Mouse (Mus musculus): ENCODE measurements at regions not wholly inside any gene's neighbourhood (a gene's known extent, or its start where the extent isn't known, plus 50 kb on each side); places are given as distances from the start of the nearest gene placed in this dataset.

GRCm38 (mm10) chr3:35372276-35372675 is 381.6 kb upstream of the Atp11b start:
- Histone ChIP-seq H3K79me2 (replicated peaks; ENCODE audit: control insufficient read depth, insufficient read depth, low read length) (no peaks in the 10 kb centered on the region), H3K36me3 (ENCODE audit: control insufficient read depth, insufficient read depth, low read length) (no peaks in the 10 kb centered on the region), H3K9ac (ENCODE audit: low read depth, low read length) (no peak overlapping the region), H3K27me3 (ENCODE audit: control insufficient read depth, insufficient read depth, low read length) (no peaks in the 10 kb centered on the region), H3K4me3 (no peak overlapping the region), H3K27ac (no peak overlapping the region), H3K4me1 (ENCODE audit: control insufficient read depth, insufficient read depth, low read length) (no peaks in the 10 kb centered on the region)
- TF ChIP-seq EP300 (IDR thresholded peaks at IDR 0.05; ENCODE audit: insufficient read depth, low read depth, low read length): no peak
- TF ChIP-seq POLR2A (IDR thresholded peaks at IDR 0.05; ENCODE audit: insufficient read depth, low read depth, low read length): no peak
- TF ChIP-seq CTCF (IDR thresholded peaks at IDR 0.05): no peak
- intact Hi-C loops (cut with DNase I): no loop called here
- WGBS: 82% methylated on average over 1 of the region's 1 CpGs
- DNase-seq: no peak

GRCm38 (mm10) chr3:35387386-35387785 is 366.5 kb upstream of the Atp11b start:
- no peaks in the 10 kb centered on the region for H3K27me3 ChIP-seq (ENCODE audit: control insufficient read depth, insufficient read depth, low read length)
- no peaks in the 10 kb centered on the region for H3K79me2 ChIP-seq (replicated peaks; ENCODE audit: control insufficient read depth, insufficient read depth, low read length)
- no peak overlapping the region for H3K4me3 ChIP-seq
- no peak for DNase-seq
- intact Hi-C loops (cut with DNase I): no loop called here
- TF ChIP-seq EP300 (IDR thresholded peaks at IDR 0.05; ENCODE audit: insufficient read depth, low read depth, low read length) (no peak), CTCF (IDR thresholded peaks at IDR 0.05) (no peak), POLR2A (IDR thresholded peaks at IDR 0.05; ENCODE audit: insufficient read depth, low read depth, low read length) (no peak)
- WGBS: 54% methylated on average over 5 of the region's 5 CpGs
- no peak overlapping the region for H3K9ac ChIP-seq (ENCODE audit: low read depth, low read length)
- no peaks in the 10 kb centered on the region for H3K36me3 ChIP-seq (ENCODE audit: control insufficient read depth, insufficient read depth, low read length)
- no peaks in the 10 kb centered on the region for H3K4me1 ChIP-seq (ENCODE audit: control insufficient read depth, insufficient read depth, low read length)
- H3K27ac ChIP-seq: no peak overlapping the region

- intact Hi-C loops (cut with DNase I): no loop called here
- DNase-seq: no peak
- no peaks in the 10 kb centered on the region for H3K36me3 ChIP-seq (ENCODE audit: control insufficient read depth, insufficient read depth, low read length)
- H3K9ac ChIP-seq (ENCODE audit: low read depth, low read length): no peak overlapping the region
- H3K4me1 ChIP-seq (ENCODE audit: control insufficient read depth, insufficient read depth, low read length): no peaks in the 10 kb centered on the region
- H3K79me2 ChIP-seq (replicated peaks; ENCODE audit: control insufficient read depth, insufficient read depth, low read length): no peaks in the 10 kb centered on the region
- H3K27me3 ChIP-seq (ENCODE audit: control insufficient read depth, insufficient read depth, low read length): no peaks in the 10 kb centered on the region
- TF ChIP-seq CTCF (IDR thresholded peaks at IDR 0.05) (no peak), EP300 (IDR thresholded peaks at IDR 0.05; ENCODE audit: insufficient read depth, low read depth, low read length) (no peak), POLR2A (IDR thresholded peaks at IDR 0.05; ENCODE audit: insufficient read depth, low read depth, low read length) (no peak)
- no peak overlapping the region for H3K4me3 ChIP-seq
- H3K27ac ChIP-seq: no peak overlapping the region
- WGBS: 92% methylated on average over 2 of the region's 2 CpGs
Measured at GRCm38 (mm10) chr3:35392657-35393056, 361.2 kb upstream of the Atp11b start.

- Histone ChIP-seq H3K4me3 (no peak overlapping the region), H3K36me3 (ENCODE audit: control insufficient read depth, insufficient read depth, low read length) (no peaks in the 10 kb centered on the region), H3K4me1 (ENCODE audit: control insufficient read depth, insufficient read depth, low read length) (no peaks in the 10 kb centered on the region), H3K27ac (no peak overlapping the region), H3K79me2 (replicated peaks; ENCODE audit: control insufficient read depth, insufficient read depth, low read length) (no peaks in the 10 kb centered on the region), H3K27me3 (ENCODE audit: control insufficient read depth, insufficient read depth, low read length) (no peaks in the 10 kb centered on the region), H3K9ac (ENCODE audit: low read depth, low read length) (no peak overlapping the region)
- no peak for TF ChIP-seq EP300 (IDR thresholded peaks at IDR 0.05; ENCODE audit: insufficient read depth, low read depth, low read length)
- TF ChIP-seq CTCF (IDR thresholded peaks at IDR 0.05): no peak
- TF ChIP-seq POLR2A (IDR thresholded peaks at IDR 0.05; ENCODE audit: insufficient read depth, low read depth, low read length): no peak
- intact Hi-C loops (cut with DNase I): no loop called here
- DNase-seq: no peak
- 81% methylated on average over 6 of the region's 6 CpGs for WGBS
Measured at GRCm38 (mm10) chr3:35400213-35400612, 353.7 kb upstream of the Atp11b start.

- intact Hi-C loops (cut with DNase I): no loop called here
- Histone ChIP-seq H3K79me2 (replicated peaks; ENCODE audit: control insufficient read depth, insufficient read depth, low read length) (no peaks in the 10 kb centered on the region), H3K4me1 (ENCODE audit: control insufficient read depth, insufficient read depth, low read length) (no peaks in the 10 kb centered on the region), H3K27ac (no peak overlapping the region), H3K27me3 (ENCODE audit: control insufficient read depth, insufficient read depth, low read length) (no peaks in the 10 kb centered on the region), H3K9ac (ENCODE audit: low read depth, low read length) (no peak overlapping the region), H3K36me3 (ENCODE audit: control insufficient read depth, insufficient read depth, low read length) (no peaks in the 10 kb centered on the region), H3K4me3 (no peak overlapping the region)
- DNase-seq: no peak
- 79% methylated on average over 10 of the region's 10 CpGs for WGBS
- TF ChIP-seq POLR2A (IDR thresholded peaks at IDR 0.05; ENCODE audit: insufficient read depth, low read depth, low read length) (no peak), CTCF (IDR thresholded peaks at IDR 0.05) (no peak), EP300 (IDR thresholded peaks at IDR 0.05; ENCODE audit: insufficient read depth, low read depth, low read length) (no peak)
Measured at GRCm38 (mm10) chr3:35402666-35403065, 351.2 kb upstream of the Atp11b start.

GRCm38 (mm10) chr3:35403952-35404351 is 350.0 kb upstream of the Atp11b start:
- TF ChIP-seq CTCF (IDR thresholded peaks at IDR 0.05) (no peak), POLR2A (IDR thresholded peaks at IDR 0.05; ENCODE audit: insufficient read depth, low read depth, low read length) (no peak), EP300 (IDR thresholded peaks at IDR 0.05; ENCODE audit: insufficient read depth, low read depth, low read length) (no peak)
- H3K9ac ChIP-seq (ENCODE audit: low read depth, low read length): no peak overlapping the region
- H3K79me2 ChIP-seq (replicated peaks; ENCODE audit: control insufficient read depth, insufficient read depth, low read length): no peaks in the 10 kb centered on the region
- no peak overlapping the region for H3K27ac ChIP-seq
- H3K27me3 ChIP-seq (ENCODE audit: control insufficient read depth, insufficient read depth, low read length): no peaks in the 10 kb centered on the region
- H3K4me3 ChIP-seq: no peak overlapping the region
- WGBS: 82% methylated on average over 5 of the region's 5 CpGs
- H3K36me3 ChIP-seq (ENCODE audit: control insufficient read depth, insufficient read depth, low read length): no peaks in the 10 kb centered on the region
- DNase-seq: no peak
- H3K4me1 ChIP-seq (ENCODE audit: control insufficient read depth, insufficient read depth, low read length): no peaks in the 10 kb centered on the region
- intact Hi-C loops (cut with DNase I): no loop called here

Data from heart, adult 2 months (tissue).